Mouse (Mus musculus) megakaryocyte progenitor cell, adult 5-6 weeks (primary cell): Measurements from ENCODE around the gene Sacs. TPM values are rescaled to one million over a fixed set of nuclear protein-coding genes. Genes with fewer than 3 reads are reported as not detected.

Experiments used
- ATAC-seq: replicated peaks from 2 replicates; pipeline ENCODE4 v1.8.0; 2016; ENCODE audit warnings: mild to moderate bottlenecking, moderate TSS enrichment, inconsistent platforms; ENCODE audit not compliant: poor library complexity
- total RNA-seq, 2 experiments: library from RNA; stranded (forward) in 1 of 2; stranded (reverse) in 1 of 2; fragments of 157-497, 149-512 nt in 1 of 2; fragments of 200-1000 nt in 1 of 2; gene quantifications; 2 replicates each; pipeline versions ENCODE4 v1.2.3 to v1.2.4; 2015 to 2017

Sacs gene
- total RNA-seq, 2 experiments from 2014 or later = 11.0 to 20.8 TPM

DNA sequence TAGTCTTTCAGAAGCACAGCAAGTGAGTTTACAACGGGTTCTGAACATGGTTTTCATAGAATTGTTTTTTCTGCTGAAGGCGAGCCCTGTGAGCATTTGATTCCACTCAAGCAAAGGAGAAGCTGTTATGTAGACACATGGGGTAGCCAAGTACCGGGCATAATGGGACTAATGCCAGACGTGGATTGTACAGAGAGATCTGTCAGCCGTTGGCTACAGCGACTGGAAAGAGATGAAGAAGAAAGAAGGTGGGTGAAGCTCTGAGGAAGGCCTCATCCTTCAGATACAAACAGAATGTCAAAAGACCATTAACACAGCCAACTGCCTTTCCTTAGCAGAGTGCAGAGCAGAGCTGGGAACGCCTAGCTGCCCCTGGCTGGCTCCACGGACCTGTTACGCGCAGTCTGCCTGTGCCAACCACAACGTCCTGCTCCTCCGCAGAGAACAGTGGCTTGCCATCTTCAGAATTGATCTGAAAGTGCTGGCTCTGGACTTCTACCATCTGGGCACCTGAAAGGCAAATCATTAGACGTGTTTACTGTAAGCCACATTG lies 93.8 kb downstream of the Sacs start:
- no peak for ATAC-seq

DNA sequence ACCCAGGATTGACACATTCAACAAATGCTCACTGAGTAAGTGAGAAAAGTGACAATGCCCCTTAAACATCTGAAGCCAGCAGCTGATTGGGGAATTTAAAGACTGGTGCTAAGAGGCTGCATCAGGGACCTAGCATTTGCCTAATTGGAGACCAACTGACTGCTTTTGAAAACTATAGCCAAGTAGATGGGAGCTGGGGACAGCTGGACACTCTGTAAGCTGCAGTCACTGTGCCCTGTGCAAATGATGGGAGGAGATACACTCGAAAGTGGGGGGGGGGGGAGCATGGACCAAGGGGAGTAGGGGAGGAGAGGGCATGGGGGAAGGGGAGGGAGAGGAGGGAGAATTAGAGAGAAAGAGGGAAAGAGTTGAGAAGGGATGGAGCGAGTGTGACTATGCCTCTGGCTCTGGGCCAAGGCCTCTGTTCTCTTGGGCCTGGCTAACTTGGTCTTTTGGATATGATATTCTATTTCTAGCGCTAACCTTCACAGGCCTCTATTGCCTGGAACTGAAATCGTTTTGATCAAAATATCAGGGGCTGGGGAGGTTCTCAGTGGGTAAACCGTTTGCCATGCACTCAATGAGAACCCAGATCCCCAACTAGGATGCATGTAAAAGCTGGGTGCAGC lies 97.7 kb downstream of the Sacs start:
- ATAC-seq = no peak

DNA sequence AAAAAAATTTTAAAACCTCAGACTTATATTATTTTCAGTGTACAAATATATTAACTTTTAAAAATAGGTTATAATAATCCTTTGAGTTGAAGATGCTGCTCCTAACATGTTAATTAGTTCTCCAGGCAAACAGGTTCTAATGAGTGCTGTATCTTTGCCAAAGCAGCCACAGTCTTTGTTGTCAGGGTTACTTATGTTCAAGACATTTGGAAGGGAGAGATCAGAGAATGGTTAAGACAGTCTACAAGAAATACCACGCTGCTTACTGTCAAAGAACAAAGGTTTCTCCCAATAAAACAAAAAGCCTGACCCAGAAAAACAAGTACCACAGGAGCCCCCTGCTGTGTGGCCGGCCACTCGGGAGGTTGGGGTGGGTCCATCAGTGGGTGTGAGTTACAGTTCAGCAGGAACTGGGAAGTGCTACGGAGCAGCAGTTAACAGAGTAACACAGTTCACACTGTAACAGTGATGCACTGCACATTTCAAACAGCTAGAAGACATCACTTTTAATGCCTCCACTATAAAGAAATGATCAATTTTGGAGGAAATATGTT lies 98.9 kb downstream of the Sacs start:
- no peak for ATAC-seq

DNA sequence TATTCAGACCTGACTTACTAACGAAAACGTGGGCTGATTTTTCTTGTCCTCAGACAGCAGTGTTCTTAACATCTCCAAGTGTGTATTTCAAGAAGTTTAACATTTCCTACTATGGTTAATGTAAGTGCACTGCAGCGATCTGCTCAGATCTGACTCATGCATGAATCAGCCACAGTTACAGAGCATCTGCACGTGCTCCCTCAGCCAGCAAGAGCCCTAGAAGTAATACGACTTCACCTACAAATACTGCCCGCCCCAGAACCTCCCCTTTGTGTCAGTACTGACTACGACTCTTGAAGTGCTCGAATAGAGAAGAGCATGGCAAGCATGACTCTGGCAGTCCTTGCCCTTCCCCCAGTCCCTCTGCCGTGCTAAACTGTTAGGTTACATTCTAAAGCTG lies 100.5 kb downstream of the Sacs start:
- peak; percentile 31; the same call in 1 of the 2 replicates for ATAC-seq

DNA sequence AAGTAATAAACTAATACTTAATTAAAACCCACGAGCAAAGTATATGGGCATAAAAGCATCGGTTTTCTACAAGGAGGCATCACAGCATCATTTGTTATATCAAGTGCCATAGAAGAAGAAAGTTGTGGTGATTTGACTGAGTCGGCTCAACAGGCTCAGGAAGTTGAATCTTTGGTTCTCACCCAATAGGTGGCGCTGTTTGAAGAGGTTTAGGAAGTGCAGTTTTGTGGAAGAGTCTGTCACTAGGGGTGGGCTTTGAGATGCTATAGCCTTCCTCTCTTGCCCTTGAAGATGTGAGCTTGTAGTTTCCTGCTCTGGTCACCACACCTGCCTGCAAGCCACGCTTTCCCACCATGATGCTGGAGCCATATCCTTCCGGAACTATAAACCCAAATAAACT lies 104.4 kb downstream of the Sacs start:
- peak; percentile 80 for ATAC-seq

DNA sequence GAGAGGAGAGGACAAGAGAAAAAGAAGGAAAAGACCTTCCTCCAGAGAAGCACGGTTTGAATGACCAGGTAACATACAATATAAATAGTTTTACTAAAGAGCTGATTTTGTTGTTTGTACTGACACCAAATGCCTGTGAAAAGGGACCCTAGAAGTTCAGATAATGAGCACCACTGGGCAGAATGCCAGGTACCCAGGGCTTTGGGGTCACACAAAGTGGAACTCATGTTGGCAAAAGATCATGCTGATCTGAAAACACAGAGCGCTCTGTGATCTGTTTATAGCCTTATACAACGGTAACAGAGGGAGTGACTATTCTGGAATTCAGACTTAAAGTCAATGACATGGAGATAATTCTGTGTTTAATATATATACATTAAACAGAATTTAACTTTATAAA lies 108.2 kb downstream of the Sacs start:
- ATAC-seq = no peak

DNA sequence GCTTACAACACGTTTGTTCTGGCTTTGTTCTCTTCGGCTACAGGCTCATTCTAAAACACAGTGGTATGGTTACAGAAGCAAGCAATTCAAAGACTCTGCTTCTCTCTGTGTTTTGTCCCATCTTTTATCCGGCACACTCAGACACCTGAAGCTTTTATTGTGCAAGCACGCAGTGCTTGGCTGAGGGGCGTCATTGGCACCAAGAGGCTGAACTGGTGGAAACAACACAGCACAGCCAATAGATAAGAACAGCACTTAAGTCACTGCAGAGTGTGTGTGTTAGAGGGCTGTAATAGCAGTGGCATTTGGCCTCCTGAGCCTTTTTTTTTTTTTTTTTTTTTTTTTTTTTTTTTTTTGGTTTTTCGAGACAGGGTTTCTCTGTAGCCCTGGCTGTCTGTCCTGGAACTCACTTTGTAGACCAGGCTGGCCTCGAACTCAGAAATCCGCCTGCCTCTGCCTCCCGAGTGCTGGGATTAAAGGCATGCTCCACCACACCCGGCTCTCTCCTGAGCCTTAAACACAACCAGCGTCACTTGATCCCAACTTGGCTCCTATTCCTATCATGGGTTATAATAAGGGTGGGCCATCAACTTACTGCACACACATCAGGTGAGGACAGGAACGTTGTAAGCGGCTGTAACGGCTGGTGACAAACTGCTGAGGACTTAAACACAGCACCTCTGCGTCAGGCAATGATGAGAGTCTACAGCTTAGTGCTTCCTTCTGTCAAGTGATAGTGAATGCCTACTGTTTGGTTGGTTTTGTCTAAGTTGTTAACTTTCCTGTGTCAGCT lies 114.5 kb downstream of the Sacs start:
- ATAC-seq = no peak

DNA sequence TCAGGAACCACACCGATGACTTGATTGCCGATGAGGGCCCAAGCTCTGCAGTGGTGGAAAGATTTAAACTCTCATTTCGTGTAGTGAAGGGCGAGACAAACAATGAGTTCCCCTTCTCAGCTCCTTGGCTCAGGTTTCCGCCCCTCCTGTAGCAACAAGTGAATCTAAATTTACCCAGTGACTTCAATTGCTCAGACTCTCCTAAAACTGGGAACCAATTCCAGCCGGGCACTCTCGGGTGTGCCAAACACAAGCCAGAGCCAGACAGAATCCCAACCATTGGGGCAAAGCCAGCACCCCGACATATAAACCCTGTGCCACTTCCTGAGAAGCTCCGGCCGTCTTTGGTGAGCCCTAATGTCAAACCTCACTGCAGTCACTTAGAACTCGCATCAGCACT lies 120.1 kb downstream of the Sacs start, which contains the start of gene Sgcg:
Sgcg (minus strand) TSS at position 139 of the 400 bp plus-strand sequence.
- no peak for ATAC-seq

DNA sequence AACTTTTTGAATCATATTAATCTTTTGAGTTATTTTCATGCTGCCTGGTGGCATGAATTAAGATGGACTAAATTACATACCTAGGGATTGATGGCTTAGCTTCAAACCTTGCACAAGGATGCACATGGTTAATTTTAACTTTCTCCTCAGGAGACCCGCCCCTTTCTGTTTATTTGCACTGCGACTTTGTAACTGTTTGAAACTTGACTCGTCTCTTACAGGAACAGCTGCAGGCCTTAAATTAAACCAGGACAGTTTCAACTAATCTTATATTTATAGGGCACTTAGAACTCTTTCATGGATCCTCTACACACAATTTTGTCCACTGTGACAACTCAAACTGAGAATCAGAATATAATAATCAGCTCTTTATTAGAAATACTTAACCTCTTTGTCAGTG lies 120.8 kb downstream of the Sacs start:
- no peak for ATAC-seq

DNA sequence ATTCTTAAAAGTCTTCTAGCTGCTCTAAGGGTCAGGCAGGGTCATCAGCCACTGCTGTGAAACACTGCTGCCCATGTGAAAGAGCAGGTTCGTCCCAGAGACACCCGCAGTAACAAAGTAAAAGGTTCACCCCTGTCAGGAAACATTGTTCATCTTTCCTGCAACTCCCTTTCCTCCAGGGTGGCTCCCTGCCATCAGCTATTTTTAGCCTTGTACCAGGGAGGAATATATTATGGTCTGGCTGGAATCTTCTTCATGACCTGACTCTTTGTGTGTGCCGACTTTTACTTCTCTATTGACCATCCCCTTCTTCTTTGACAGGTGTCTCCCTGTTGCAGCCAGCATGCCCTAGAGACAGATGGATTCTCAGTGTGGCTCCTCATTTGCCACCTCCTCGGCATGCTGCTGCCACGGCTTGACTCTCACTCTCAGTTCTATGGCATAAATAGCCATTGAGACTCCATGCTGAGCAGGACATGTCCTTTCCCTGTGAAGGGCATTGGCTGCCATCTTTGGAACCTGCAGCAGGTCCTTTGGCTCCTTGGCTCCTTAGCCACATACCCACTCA lies 129.7 kb downstream of the Sacs start:
- no peak for ATAC-seq

DNA sequence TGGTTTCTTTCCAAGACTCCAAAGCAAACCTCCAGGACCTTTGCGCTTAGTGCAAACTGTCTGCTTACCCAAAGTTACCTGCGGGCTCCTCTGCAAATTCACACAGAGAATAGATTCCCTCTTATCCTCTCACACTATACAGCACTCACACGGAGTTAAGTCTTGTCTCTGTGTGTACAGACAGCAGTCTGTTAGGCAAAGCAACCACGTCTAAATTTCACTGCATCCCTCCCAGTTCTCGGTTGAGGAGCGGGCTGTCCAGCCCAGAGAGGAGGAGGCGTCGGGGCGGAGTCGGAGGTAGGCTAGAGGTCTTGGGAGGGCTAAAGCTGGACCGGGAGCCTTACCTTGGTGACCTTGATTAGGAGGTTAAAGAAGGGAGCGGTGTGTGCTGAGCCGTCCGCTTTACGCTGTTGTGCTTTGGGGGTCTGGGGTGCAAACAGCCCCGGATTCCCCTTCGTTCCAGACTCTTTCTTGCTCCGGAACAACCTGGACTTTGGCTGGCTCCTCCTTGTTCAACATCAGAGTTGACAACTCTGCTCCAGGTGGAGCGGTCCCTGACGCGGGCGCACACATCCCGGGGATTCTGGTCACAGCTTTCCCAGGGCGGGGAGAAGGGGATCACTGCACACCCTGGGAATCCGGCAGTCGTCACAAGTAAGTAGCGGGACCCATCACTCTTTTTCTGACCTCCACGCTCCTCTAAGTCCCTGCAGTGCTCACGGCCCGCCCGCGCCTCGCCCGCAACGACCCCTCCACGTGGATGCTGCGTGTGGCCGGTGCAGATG lies 136.3 kb downstream of the Sacs start:
- ATAC-seq = 0 out of 2 replicates have a peak, but pooled peaks have one; percentile 14

DNA sequence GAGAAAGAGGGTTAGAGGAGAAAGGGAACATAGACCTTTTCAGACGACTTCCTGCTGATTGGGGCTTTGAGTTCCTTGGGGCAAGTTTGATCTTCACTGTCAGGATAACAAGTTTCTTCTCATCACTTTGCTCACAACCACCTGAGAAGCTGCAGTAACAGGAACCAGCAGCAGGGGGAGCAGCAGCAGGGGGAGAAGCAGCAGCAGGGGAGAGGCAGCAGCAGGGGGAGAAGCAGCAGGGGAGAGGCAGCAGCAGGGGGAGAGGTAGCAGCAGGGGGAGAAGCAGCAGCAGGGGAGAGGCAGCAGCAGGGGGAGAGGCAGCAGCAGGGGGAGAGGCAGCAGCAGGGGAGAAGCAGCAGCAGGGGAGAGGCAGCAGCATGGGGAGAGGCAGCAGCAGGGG lies 139.0 kb downstream of the Sacs start:
- ATAC-seq = peak; percentile 79

DNA sequence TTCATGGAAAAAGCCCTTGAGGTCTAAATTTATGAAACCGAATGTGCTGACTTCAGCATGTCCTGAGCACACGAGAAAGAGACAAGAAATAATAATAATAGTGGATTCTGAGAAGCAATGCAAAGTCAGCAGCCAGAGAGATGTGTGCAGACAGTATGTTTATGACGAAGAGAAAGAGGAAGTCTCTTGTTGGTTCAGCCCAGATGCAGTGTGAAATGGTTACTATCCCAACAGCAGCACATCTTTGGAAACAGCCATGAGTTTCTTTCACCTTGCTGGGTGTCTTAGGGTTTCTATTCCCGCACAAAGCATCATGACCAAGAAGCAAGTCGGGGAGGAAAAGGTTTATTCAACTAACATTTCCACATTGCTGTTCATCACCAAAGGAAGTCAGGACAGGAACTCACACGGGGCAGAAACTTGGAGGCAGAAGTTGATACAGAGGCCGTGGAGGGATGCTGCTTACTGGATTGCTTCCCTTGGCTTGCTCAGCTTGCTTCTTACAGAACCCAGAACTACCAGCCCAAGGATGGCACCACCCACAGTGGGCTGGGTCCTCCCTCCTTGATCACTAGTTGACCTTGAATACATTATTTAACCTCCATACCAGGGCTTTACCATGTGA lies 140.5 kb downstream of the Sacs start:
- no peak for ATAC-seq

DNA sequence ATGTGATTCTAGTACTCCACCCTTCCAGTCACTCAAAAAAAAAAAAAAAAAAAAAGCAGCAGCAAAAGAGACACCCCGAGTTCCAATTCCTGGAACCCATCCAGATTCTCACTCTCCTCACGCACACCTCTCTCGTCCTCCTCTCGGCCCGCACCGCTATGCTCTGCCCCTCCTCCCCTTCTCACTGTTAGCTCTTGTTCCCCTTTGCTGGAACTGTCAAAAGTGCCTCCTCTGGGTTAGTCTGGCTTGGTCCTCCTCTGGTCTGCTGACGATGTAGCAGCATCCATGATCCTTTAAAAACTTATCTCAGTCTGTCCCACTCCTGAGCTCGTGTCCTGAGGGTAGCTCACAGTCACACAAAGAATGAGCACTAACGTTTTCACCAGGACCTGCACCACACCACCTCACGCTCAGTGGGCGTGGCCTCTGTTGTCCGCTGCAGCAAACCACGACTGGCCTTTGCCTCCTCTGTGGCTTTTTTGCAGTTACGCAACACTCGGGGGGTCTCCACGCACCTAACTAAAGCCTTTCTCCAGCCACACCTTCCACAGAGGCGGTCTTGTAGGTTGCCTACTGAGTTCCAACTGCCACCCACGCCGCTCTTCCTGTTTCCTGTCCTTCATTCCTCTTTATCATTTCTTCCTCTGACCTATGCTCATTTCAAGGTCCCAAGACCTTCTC lies 150.5 kb downstream of the Sacs start:
- ATAC-seq = peak; percentile 83

Other genes starting within 250 kb of the Sacs start
- gene Tnfrsf19, start 92.0 kb upstream of the Sacs start, total RNA-seq (2015) = not detected in 2 replicates
- 0.12 and 0.14 TPM in 2 replicates for gene Tnfrsf19, start 92.0 kb upstream of the Sacs start, total RNA-seq (2017)
- gene Sgcg, start 120.0 kb downstream of the Sacs start, total RNA-seq (2015) = not detected in 2 replicates
- gene Sgcg, start 120.0 kb downstream of the Sacs start, total RNA-seq (2017) = not detected in 2 replicates
- gene Arl11, start 171.3 kb downstream of the Sacs start, total RNA-seq (2015) = 27.5 and 28.0 TPM in 2 replicates
- 15.5 and 21.1 TPM in 2 replicates for gene Arl11, start 171.3 kb downstream of the Sacs start, total RNA-seq (2017)
- gene Ebpl, start 222.0 kb downstream of the Sacs start, total RNA-seq (2015) = 3.7 and 4.3 TPM in 2 replicates
- 1.6 and 2.7 TPM in 2 replicates for gene Ebpl, start 222.0 kb downstream of the Sacs start, total RNA-seq (2017)